1 mouse cellular context compared by ENCODE assay signal in the genomic region with DNA sequence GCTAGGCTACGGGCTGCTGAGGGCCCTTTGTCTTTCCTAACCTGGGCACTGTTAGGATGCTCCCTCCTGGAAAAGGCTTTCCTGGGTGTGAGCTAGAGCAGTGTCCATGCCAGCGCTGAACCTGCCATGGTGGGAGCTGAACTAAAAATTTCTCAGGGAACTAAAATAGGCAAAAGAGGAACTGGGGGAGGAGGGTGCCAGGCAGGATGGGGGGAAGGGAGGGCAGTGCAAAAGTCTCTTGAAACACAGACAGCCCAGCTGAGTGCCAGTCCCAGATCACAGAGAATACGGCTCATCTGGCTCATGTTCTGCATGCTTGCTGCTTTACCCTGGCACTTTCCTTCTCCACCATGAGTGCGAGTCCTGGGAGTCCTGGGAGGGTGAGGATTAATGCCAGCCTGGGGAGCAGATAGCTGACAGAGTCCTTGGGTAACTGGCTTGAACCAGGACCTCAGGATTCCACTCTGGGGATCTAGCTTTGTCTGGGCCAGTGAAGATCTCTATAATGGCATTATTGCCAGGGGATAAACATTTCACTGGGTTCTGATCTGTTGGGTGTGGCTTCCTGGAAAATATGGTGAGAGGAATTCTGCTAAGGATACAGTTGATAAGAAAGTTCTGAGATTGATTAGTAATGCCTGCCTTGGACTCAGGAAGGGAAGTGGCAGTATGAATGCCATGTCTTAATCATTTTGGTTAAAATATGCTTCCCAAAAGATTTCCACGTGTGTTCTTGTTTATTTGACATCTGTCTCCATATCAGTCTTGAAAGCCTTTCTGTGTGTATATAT.
TF ChIP-seq lines count a peak whose summit lies in the region.

No protein-coding gene starts in this region.

TF ChIP-seq in CH12.LX, 34 proteins besides CTCF, POLR2A, EP300 and RAD21 (continued from another document):
- no peak for TF ChIP-seq MAX (IDR thresholded peaks at IDR 0.05; ENCODE audit: low read length)
- TF ChIP-seq ZNF384 (IDR thresholded peaks at IDR 0.05; ENCODE audit: low read depth, low read length), result no peak
- TF ChIP-seq POLR2AphosphoS2 (IDR thresholded peaks at IDR 0.05; ENCODE audit: low read depth, low read length), result no peak
- 0 out of 2 replicates have a peak, but pooled peaks have one; percentile 33 for TF ChIP-seq RCOR1 (conservative IDR thresholded peaks at IDR 0.05; ENCODE audit: low read depth, low read length)
- TF ChIP-seq MYC (IDR thresholded peaks at IDR 0.05; ENCODE audit: low read depth, low read length), result no peak
- no peak for TF ChIP-seq TCF12 (IDR thresholded peaks at IDR 0.05; ENCODE audit: low read depth, low read length)
- TF ChIP-seq ZC3H11A (IDR thresholded peaks at IDR 0.05; ENCODE audit: low read depth, low read length), result no peak
- no peak for TF ChIP-seq UBTF (IDR thresholded peaks at IDR 0.05; ENCODE audit: low read depth, low read length)
- no peak for TF ChIP-seq MAFK (IDR thresholded peaks at IDR 0.05; ENCODE audit: insufficient replicate concordance, low read length)
- no peak for TF ChIP-seq JUN (IDR thresholded peaks at IDR 0.05; ENCODE audit: insufficient read depth, low read depth, low read length)
- TF ChIP-seq KAT2A (IDR thresholded peaks at IDR 0.05; ENCODE audit: insufficient replicate concordance, low read length), result no peak
- no peak for TF ChIP-seq GABPA (IDR thresholded peaks at IDR 0.05; ENCODE audit: insufficient replicate concordance, low read depth, low read length)
- TF ChIP-seq IRF4 (IDR thresholded peaks at IDR 0.05; ENCODE audit: low read depth, low read length), result peak; percentile 64; the same call in 1 of the 2 replicates
- no peak for TF ChIP-seq USF1 (IDR thresholded peaks at IDR 0.05; ENCODE audit: low read depth, low read length)
- no peak; the same call in none of the 2 replicates for TF ChIP-seq ETS1 (conservative IDR thresholded peaks at IDR 0.05; ENCODE audit: low read depth, low read length)
- peak; percentile 82; the same call in 1 of the 2 replicates for TF ChIP-seq MEF2A (IDR thresholded peaks at IDR 0.05; ENCODE audit: borderline replicate concordance, low read depth, low read length)
TF ChIP-seq in CH12.LX: peak in this region for 6.
